Mouse (Mus musculus): ENCODE measurements around the gene Zfp101.
A peak's percentile ranks its signal among the peaks of the same experiment; 100 is the strongest.

Gene Zfp101

DNA sequence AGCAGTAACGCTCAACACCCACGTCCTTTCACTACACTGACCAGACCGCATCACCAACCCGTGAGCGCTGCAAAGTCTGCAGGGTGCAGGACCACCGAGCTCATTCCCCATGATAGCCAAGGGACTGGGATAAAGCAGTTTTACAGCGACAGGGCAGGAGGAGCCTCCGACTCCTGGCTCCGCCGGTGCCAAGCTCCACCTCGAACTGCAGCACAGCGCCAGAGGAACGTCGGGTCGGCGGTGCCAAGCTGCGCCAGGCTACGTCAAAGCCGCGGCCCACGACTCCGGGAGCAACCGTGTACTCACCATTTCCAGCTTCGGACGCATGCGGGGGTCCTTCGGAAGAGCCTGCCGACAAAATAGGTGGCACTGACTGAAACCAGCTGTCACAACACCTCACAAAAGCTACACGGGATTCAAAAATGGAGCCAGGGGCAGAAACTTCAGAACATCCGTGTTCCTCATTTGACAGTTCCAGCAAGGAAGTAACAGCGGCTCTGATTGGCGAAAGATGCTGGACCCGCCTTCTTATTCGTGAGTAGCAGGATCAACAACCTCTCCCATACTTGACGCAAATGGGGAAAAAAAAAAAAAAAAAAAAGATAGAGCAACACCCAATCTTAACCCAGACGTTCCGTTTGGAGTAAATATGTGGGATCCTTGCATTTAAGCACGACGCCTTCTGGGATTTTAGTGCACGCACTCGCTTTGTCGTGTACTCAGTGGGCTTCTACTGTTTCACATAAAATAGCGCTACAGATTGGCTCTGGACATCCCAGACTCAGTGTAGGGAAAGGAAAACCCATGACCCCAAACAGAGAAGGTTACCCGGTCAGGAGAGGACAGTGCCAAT lies at the start of gene Zfp101:
Gene Zfp101 (minus strand): TSS at position 460 of the 853 bp plus-strand sequence.
- peak; percentile 70 to 86 for DNase-seq (ENCODE audit: low read depth in 2 of 2, low spot score in 2 of 2)

DNA sequence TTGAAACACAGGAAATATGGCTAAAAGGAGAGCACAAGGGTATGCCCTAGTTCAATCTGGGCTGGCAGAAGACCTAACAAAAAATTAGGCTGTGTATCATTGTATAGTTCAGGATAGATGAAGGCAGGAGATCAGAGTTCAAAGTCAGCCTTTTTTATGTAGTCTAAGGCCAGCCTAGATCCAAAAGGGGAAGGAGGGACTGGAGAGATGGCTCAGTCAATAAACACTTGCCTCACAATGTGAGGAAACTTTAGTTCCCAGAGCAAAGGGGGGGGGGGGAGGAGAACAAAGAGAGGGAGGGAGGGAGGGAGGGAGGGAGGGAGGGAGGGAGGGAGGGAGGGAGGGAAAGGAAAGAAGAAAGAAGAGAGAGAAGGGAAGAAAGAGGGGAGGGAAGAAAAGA lies 46.7 kb upstream of the Zfp101 start:
- no peak for DNase-seq (ENCODE audit: low read depth in 2 of 2, low spot score in 2 of 2)

DNA sequence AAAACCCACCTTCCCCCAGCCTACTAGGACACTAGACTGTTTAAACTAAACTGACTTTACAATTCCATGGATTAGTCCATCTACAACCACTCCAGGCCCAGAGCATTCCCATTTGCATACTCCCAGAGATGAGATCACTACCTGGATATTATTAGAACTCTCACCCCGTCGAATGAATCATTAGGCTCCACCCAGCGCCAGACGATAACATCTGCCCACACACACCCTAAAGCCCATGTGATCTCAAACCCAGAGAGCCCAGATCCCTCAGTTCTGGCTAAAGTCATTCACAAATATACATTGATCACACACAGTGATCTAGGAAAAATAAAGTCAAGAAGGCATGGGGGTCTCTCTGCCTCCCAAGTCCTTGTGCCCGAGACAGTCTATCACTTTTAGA lies 45.5 kb upstream of the Zfp101 start:
- DNase-seq (ENCODE audit: low read depth in 2 of 2, low spot score in 2 of 2), result no peak

GRCm38 (mm10) chr17:33439148-33439547 lies 44.7 kb upstream of the Zfp101 start:
- peak; percentile 71 to 80 for DNase-seq (ENCODE audit: low read depth in 2 of 2, low spot score in 2 of 2)

DNA sequence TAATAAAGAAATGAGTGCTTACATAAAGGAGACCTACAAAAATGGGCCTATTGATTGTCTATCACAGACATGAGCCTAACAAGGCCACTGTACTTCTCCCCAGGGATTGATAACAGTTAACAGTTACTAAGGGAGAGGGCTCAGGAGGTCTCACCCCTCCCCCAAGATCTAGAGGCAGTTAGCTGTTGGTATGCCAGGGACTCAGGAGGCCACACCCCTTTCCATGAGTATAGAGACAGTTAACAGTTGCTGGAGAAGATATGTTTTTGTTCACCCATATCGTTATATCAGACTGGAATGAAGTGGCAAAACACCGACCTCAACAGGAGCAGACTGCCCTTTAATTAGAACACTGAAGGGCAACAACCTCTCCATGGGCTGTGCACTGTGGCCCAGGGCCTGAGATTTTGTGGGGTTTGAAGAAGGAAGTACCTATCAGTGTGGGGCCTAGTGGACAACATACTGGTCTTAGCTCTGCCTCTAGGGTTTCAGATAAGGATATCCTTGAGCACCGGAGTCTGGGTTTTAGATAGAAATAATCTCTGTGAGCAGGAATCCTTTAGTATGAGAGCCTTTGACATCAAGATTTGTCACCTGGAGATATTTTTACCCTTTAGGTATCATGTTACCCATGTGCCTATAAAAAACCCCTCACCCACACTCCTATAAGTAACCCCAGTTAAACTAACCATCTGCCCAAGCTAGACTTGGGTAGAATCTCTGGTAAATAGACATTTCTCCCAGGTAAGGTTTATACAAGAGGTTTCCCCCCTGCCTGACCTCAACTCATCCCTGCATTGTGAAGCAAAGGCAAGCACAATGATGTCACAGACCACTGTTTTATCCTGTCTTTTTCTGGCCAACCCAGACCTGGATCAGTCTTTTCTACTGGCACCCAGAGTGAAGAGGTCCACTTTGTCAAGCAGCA lies 37.8 kb upstream of the Zfp101 start, which contains the start of gene Actl9:
Gene Actl9 (plus strand): TSS at position 878 of the 928 bp plus-strand sequence.
- no peak for DNase-seq (ENCODE audit: low read depth in 2 of 2, low spot score in 2 of 2)

GRCm38 (mm10) chr17:33392271-33392670 lies 2.2 kb downstream of the Zfp101 start:
- no peak for DNase-seq (ENCODE audit: low read depth in 2 of 2, low spot score in 2 of 2)

DNA sequence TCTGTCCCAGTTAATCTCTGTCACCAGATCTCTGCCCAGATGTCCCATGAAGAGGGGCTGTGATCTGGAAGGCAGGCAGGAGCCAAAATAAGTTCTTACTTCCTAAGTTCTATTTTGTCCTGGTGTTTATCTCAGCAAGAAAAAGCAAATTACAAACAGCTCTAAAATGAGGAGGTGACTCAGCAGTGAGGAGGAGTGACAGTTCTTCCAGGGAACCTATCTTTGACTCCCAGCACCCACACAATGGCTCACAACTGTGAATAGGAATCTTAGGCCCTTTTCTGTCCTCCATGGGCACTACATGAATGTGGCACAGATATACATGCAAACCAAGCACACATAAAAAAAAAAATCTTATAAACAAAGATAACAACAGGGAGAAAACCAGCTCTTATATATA lies 8.7 kb downstream of the Zfp101 start:
- DNase-seq (ENCODE audit: low read depth in 2 of 2, low spot score in 2 of 2), result no peak

DNA sequence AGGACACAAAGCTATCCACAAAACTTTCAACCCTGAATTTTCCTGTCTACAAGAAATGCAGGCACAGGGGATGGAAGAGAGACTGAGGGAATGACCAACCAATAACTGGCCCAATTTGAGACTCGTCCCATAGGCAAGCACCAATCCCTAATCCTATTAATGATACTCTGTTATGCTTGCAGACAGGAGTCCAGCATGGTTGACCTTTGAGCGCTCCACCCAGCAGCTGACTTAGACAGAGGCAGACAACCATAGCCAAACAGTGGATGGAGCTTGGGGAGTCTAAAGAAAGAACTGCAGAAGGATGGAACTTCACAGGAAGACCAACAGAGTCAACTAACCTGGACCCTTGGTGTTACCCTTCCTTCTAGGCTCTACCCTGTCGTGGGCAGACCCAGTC lies 21.6 kb downstream of the Zfp101 start:
- no peak for DNase-seq (ENCODE audit: low read depth in 2 of 2, low spot score in 2 of 2)

GRCm38 (mm10) chr17:33358411-33359384 lies 35.7 kb downstream of the Zfp101 start, which contains the start of gene Zfp81:
Gene Zfp81 (minus strand): TSS chr17:33358878.
- DNase-seq (ENCODE audit: low read depth in 2 of 2, low spot score in 2 of 2), result peak; percentile 72 to 86

DNA sequence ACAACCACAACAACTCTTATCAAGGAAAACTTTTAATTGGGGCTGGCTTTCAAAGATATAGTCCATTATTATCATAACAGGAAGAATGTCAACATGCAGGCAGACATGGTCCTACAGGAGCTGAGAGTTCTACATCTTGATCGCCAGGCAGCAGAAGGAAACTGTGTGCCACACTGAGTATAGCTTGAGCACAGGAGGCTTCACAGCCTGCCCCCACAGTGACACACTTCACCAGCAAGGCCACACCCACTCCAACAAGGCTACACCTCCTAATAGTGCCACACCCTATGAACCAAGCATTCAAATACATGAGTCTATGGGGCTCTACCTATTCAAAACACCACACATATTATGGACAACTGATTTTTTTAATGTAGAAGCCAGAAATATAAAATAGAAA lies 41.5 kb downstream of the Zfp101 start:
- no peak for DNase-seq (ENCODE audit: low read depth in 2 of 2, low spot score in 2 of 2)

All from CD8-positive naive resting alpha-beta T cell, adult 2 months (primary cell).